Mouse (Mus musculus): ENCODE data around the gene Kcnk13. TPM values are rescaled to one million over a fixed set of nuclear protein-coding genes. Genes with fewer than 3 reads are reported as not detected.
"Not testable (repeated sequence)": the region's sequence is repeated elsewhere in the genome, so short reads cannot be mapped to it uniquely, and the experiment has no call there.

Kcnk13 gene
- polyA plus RNA-seq, 1 experiment from 2014 or later, result 0.41 TPM

- DNase-seq (ENCODE audit: low spot score) (peak; percentile 24), ATAC-seq (replicated peaks; ENCODE audit: insufficient number of reproducible peaks, low FRiP score, low TSS enrichment, low read depth) (no peak)
- H3K4me2 ChIP-seq (ENCODE audit: low read depth, low read length), result no peak overlapping the region; the same call in 1 of the 2 replicates
- H3K9ac ChIP-seq (replicated peaks; ENCODE audit: low read length), result no peak overlapping the region
- no peaks in the 10 kb centered on the region for H3K9me3 ChIP-seq (replicated peaks; ENCODE audit: control insufficient read depth, low read length)
- H3K27me3 ChIP-seq (ENCODE audit: control insufficient read depth, insufficient read depth, low read length), result peaks cover 42% of the 10 kb centered on the region
- WGBS, result 13% methylated on average over 12 of the region's 12 CpGs
- peaks cover 5% of the 10 kb centered on the region for H3K4me1 ChIP-seq (ENCODE audit: control insufficient read depth, insufficient read depth, low read length)
- H3K4me3 ChIP-seq (ENCODE audit: low read depth, low read length), result no peak overlapping the region
- H3K27ac ChIP-seq (replicated peaks; ENCODE audit: low read depth, low read length), result no peak overlapping the region
- no peaks in the 10 kb centered on the region for H3K36me3 ChIP-seq (replicated peaks; ENCODE audit: control insufficient read depth, insufficient read depth, low read depth, low read length)
Measured at GRCm38 (mm10) chr12:99966881-99967363, 2.6 kb downstream of the Kcnk13 start.

GRCm38 (mm10) chr12:99969906-99970305 lies 5.6 kb downstream of the Kcnk13 start:
- Histone ChIP-seq H3K9me3 (replicated peaks; ENCODE audit: control insufficient read depth, low read length) (no peaks in the 10 kb centered on the region), H3K27ac (replicated peaks; ENCODE audit: low read depth, low read length) (no peak overlapping the region), H3K4me1 (ENCODE audit: control insufficient read depth, insufficient read depth, low read length) (peaks cover 5% of the 10 kb centered on the region), H3K9ac (replicated peaks; ENCODE audit: low read length) (no peak overlapping the region), H3K4me2 (ENCODE audit: low read depth, low read length) (no peak overlapping the region), H3K27me3 (ENCODE audit: control insufficient read depth, insufficient read depth, low read length) (peaks cover 29% of the 10 kb centered on the region), H3K36me3 (replicated peaks; ENCODE audit: control insufficient read depth, insufficient read depth, low read depth, low read length) (no peaks in the 10 kb centered on the region), H3K4me3 (ENCODE audit: low read depth, low read length) (no peak overlapping the region)
- no peak for ATAC-seq (replicated peaks; ENCODE audit: insufficient number of reproducible peaks, low FRiP score, low TSS enrichment, low read depth)
- DNase-seq (ENCODE audit: low spot score), result no peak
- WGBS, result 72% methylated on average over 4 of the region's 4 CpGs

DNA sequence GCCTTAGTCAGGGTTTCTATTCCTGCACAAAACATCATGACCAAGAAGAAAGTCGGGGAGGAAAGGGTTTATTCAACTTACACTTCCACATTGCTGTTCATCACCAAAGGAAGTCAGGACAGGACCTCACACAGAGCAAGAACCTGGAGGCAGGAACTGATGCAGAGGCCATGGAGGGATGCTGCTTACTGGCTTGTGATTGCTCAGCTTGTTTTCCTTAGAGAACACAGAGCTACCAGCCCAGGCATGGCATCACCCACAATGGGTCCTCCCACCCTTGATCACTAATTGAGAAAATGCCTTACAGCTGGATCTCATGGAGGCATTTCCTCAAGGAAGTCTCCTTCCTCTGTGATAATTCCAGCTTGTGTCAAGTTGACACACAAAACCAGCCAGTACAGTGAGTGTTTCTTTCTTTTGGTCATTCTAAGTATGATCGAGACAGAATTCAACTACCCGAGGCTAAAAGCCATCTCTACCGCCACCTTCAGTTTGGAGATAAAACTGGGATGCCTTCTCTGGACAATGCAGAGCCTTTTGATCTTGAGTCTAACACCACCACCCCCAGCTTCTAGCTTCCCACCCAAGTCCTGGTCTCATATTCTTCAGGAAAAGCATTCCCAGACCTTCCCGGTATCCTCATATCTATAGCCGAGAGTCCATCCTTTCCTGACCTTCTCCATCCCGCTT lies 7.1 kb downstream of the Kcnk13 start:
- not testable (repeated sequence) for H3K9me3 ChIP-seq (replicated peaks; ENCODE audit: control insufficient read depth, low read length); H3K9ac ChIP-seq (replicated peaks; ENCODE audit: low read length); H3K4me3 ChIP-seq (ENCODE audit: low read depth, low read length); ATAC-seq (replicated peaks; ENCODE audit: insufficient number of reproducible peaks, low FRiP score, low TSS enrichment, low read depth); H3K4me2 ChIP-seq (ENCODE audit: low read depth, low read length); H3K4me1 ChIP-seq (ENCODE audit: control insufficient read depth, insufficient read depth, low read length); DNase-seq (ENCODE audit: low spot score); H3K27ac ChIP-seq (replicated peaks; ENCODE audit: low read depth, low read length); H3K36me3 ChIP-seq (replicated peaks; ENCODE audit: control insufficient read depth, insufficient read depth, low read depth, low read length)
- 73% methylated on average over 7 of the region's 7 CpGs for WGBS
- H3K27me3 ChIP-seq (ENCODE audit: control insufficient read depth, insufficient read depth, low read length), result peaks cover 20% of the 10 kb centered on the region

GRCm38 (mm10) chr12:99972825-99973224 lies 8.5 kb downstream of the Kcnk13 start:
- 53% methylated on average over 7 of the region's 7 CpGs for WGBS
- H3K4me1 ChIP-seq (ENCODE audit: control insufficient read depth, insufficient read depth, low read length), result no peaks in the 10 kb centered on the region
- ATAC-seq (replicated peaks; ENCODE audit: insufficient number of reproducible peaks, low FRiP score, low TSS enrichment, low read depth) (no peak), DNase-seq (ENCODE audit: low spot score) (no peak)
- no peak overlapping the region for H3K27ac ChIP-seq (replicated peaks; ENCODE audit: low read depth, low read length)
- H3K9me3 ChIP-seq (replicated peaks; ENCODE audit: control insufficient read depth, low read length), result no peaks in the 10 kb centered on the region
- no peak overlapping the region for H3K4me3 ChIP-seq (ENCODE audit: low read depth, low read length)
- peaks cover 7% of the 10 kb centered on the region for H3K27me3 ChIP-seq (ENCODE audit: control insufficient read depth, insufficient read depth, low read length)
- H3K36me3 ChIP-seq (replicated peaks; ENCODE audit: control insufficient read depth, insufficient read depth, low read depth, low read length), result no peaks in the 10 kb centered on the region
- no peak overlapping the region for H3K9ac ChIP-seq (replicated peaks; ENCODE audit: low read length)
- H3K4me2 ChIP-seq (ENCODE audit: low read depth, low read length), result no peak overlapping the region

GRCm38 (mm10) chr12:99973659-99974058 lies 9.4 kb downstream of the Kcnk13 start:
- Histone ChIP-seq H3K9me3 (replicated peaks; ENCODE audit: control insufficient read depth, low read length) (no peaks in the 10 kb centered on the region), H3K4me2 (ENCODE audit: low read depth, low read length) (no peak overlapping the region), H3K27ac (replicated peaks; ENCODE audit: low read depth, low read length) (no peak overlapping the region), H3K36me3 (replicated peaks; ENCODE audit: control insufficient read depth, insufficient read depth, low read depth, low read length) (no peaks in the 10 kb centered on the region), H3K27me3 (ENCODE audit: control insufficient read depth, insufficient read depth, low read length) (peaks cover 4% of the 10 kb centered on the region; the same call in 1 of the 2 replicates), H3K4me3 (ENCODE audit: low read depth, low read length) (no peak overlapping the region), H3K9ac (replicated peaks; ENCODE audit: low read length) (no peak overlapping the region), H3K4me1 (ENCODE audit: control insufficient read depth, insufficient read depth, low read length) (no peaks in the 10 kb centered on the region)
- DNase-seq (ENCODE audit: low spot score) (no peak), ATAC-seq (replicated peaks; ENCODE audit: insufficient number of reproducible peaks, low FRiP score, low TSS enrichment, low read depth) (no peak)
- WGBS, result 66% methylated on average over 1 of the region's 1 CpGs

GRCm38 (mm10) chr12:99979541-99979940 lies 15.2 kb downstream of the Kcnk13 start:
- WGBS, result 81% methylated on average over 4 of the region's 4 CpGs
- no peak overlapping the region for H3K27ac ChIP-seq (replicated peaks; ENCODE audit: low read depth, low read length)
- no peak overlapping the region for H3K4me2 ChIP-seq (ENCODE audit: low read depth, low read length)
- no peaks in the 10 kb centered on the region for H3K9me3 ChIP-seq (replicated peaks; ENCODE audit: control insufficient read depth, low read length)
- ATAC-seq (replicated peaks; ENCODE audit: insufficient number of reproducible peaks, low FRiP score, low TSS enrichment, low read depth), result no peak
- no peaks in the 10 kb centered on the region for H3K27me3 ChIP-seq (ENCODE audit: control insufficient read depth, insufficient read depth, low read length)
- no peak for DNase-seq (ENCODE audit: low spot score)
- no peaks in the 10 kb centered on the region for H3K36me3 ChIP-seq (replicated peaks; ENCODE audit: control insufficient read depth, insufficient read depth, low read depth, low read length)
- H3K9ac ChIP-seq (replicated peaks; ENCODE audit: low read length), result no peak overlapping the region
- H3K4me1 ChIP-seq (ENCODE audit: control insufficient read depth, insufficient read depth, low read length), result no peaks in the 10 kb centered on the region
- H3K4me3 ChIP-seq (ENCODE audit: low read depth, low read length), result no peak overlapping the region

- no peaks in the 10 kb centered on the region for H3K36me3 ChIP-seq (replicated peaks; ENCODE audit: control insufficient read depth, insufficient read depth, low read depth, low read length)
- no peaks in the 10 kb centered on the region for H3K27me3 ChIP-seq (ENCODE audit: control insufficient read depth, insufficient read depth, low read length)
- no peak overlapping the region for H3K9ac ChIP-seq (replicated peaks; ENCODE audit: low read length)
- ATAC-seq (replicated peaks; ENCODE audit: insufficient number of reproducible peaks, low FRiP score, low TSS enrichment, low read depth) (no peak), DNase-seq (ENCODE audit: low spot score) (no peak)
- no peak overlapping the region for H3K4me2 ChIP-seq (ENCODE audit: low read depth, low read length)
- no peaks in the 10 kb centered on the region for H3K4me1 ChIP-seq (ENCODE audit: control insufficient read depth, insufficient read depth, low read length)
- 95% methylated on average over 5 of the region's 5 CpGs for WGBS
- no peaks in the 10 kb centered on the region for H3K9me3 ChIP-seq (replicated peaks; ENCODE audit: control insufficient read depth, low read length)
- H3K4me3 ChIP-seq (ENCODE audit: low read depth, low read length), result no peak overlapping the region
- H3K27ac ChIP-seq (replicated peaks; ENCODE audit: low read depth, low read length), result no peak overlapping the region
Measured at GRCm38 (mm10) chr12:99986797-99987196, 22.5 kb downstream of the Kcnk13 start.

GRCm38 (mm10) chr12:99988144-99988543 lies 23.8 kb downstream of the Kcnk13 start:
- WGBS, result 86% methylated on average over 2 of the region's 2 CpGs
- DNase-seq (ENCODE audit: low spot score), result no peak
- no peak overlapping the region for H3K4me2 ChIP-seq (ENCODE audit: low read depth, low read length)
- no peaks in the 10 kb centered on the region for H3K36me3 ChIP-seq (replicated peaks; ENCODE audit: control insufficient read depth, insufficient read depth, low read depth, low read length)
- H3K27me3 ChIP-seq (ENCODE audit: control insufficient read depth, insufficient read depth, low read length), result no peaks in the 10 kb centered on the region
- no peak overlapping the region for H3K4me3 ChIP-seq (ENCODE audit: low read depth, low read length)
- ATAC-seq (replicated peaks; ENCODE audit: insufficient number of reproducible peaks, low FRiP score, low TSS enrichment, low read depth), result no peak
- H3K9ac ChIP-seq (replicated peaks; ENCODE audit: low read length), result no peak overlapping the region
- no peaks in the 10 kb centered on the region for H3K4me1 ChIP-seq (ENCODE audit: control insufficient read depth, insufficient read depth, low read length)
- no peaks in the 10 kb centered on the region for H3K9me3 ChIP-seq (replicated peaks; ENCODE audit: control insufficient read depth, low read length)
- H3K27ac ChIP-seq (replicated peaks; ENCODE audit: low read depth, low read length), result no peak overlapping the region

Data from embryonic facial prominence, embryonic 11.5 days (tissue).